In genomic region chr15:82814806-82815205, GRCm38 (mm10) we compare ENCODE assay signal across 9 mouse cellular contexts. TPM values are rescaled to one million over a fixed set of nuclear protein-coding genes. Genes with fewer than 3 reads are reported as not detected.
DNase-seq lines count a peak whose midpoint lies in the region; ATAC-seq and TF ChIP-seq lines count a peak whose summit lies in the region.
"Had no signal": no experiment of that assay in that cellular context is flagged by ENCODE, and none has a peak within 500 bp of the region (broad histone marks: within the 10 kb centered on the region; RNA-seq: fewer than 3 reads in every experiment).

No protein-coding gene starts in this region.

- 73% methylated on average over 4 of the region's 4 CpGs for whole genome bisulfite sequencing in liver, embryonic 11.5 days
- WGBS in forebrain, embryonic 12.5 days, result 65% methylated on average over 4 of the region's 4 CpGs
- 69% methylated on average over 4 of the region's 4 CpGs for WGBS in liver, embryonic 12.5 days (ENCODE audit: insufficient replicate concordance)
- 71% methylated on average over 4 of the region's 4 CpGs for WGBS in neural tube, embryonic 11.5 days

- TF ChIP-seq CTCF in testis, adult 2 months (IDR thresholded peaks at IDR 0.05; ENCODE audit: control insufficient read depth, insufficient read depth, insufficient replicate concordance, low read depth, low read length), result peak; percentile 54; the same call in 1 of the 2 replicates

- no peak overlapping the region for H3K9ac ChIP-seq in liver, embryonic 11.5 days (ENCODE audit: low read depth, low read length)
- no peak overlapping the region for H3K9ac ChIP-seq in forebrain, embryonic 12.5 days
- H3K9ac ChIP-seq in liver, embryonic 12.5 days, result no peak overlapping the region
- no peak overlapping the region for H3K9ac ChIP-seq in neural tube, embryonic 11.5 days (ENCODE audit: low read length)

- ATAC-seq in liver, embryonic 11.5 days (replicated peaks; ENCODE audit: low FRiP score), result no peak
- 0 out of 2 replicates have a peak, but pooled peaks have one; percentile 41 for ATAC-seq in forebrain, embryonic 12.5 days (ENCODE audit: low FRiP score)
- ATAC-seq in liver, embryonic 12.5 days, result 0 out of 2 replicates have a peak, but pooled peaks have one; percentile 27
- ATAC-seq in neural tube, embryonic 11.5 days (ENCODE audit: insufficient read depth, low FRiP score, low TSS enrichment), result no peak

- no peak overlapping the region for H3K27ac ChIP-seq in liver, embryonic 11.5 days (ENCODE audit: low read depth, low read length)
- H3K27ac ChIP-seq in forebrain, embryonic 12.5 days, result no peak overlapping the region
- H3K27ac ChIP-seq in liver, embryonic 12.5 days, result no peak overlapping the region
- no peak overlapping the region for H3K27ac ChIP-seq in neural tube, embryonic 11.5 days (ENCODE audit: low read depth, low read length)
- H3K27ac ChIP-seq in testis, adult 2 months (ENCODE audit: control insufficient read depth, insufficient read depth, low read depth, low read length), result no peak overlapping the region

- peak; percentile 54 for DNase-seq in liver
- DNase-seq in liver, embryonic 11.5 days (ENCODE audit: low spot score), result no peak
- DNase-seq in brain, adult 2 months (ENCODE audit: low read depth, low spot score), result peak; percentile 81
- peak; percentile 70 for DNase-seq in induced T-regulatory cell, adult 2 months (ENCODE audit: low read depth)
- peak; percentile 72 for DNase-seq in neural tube, embryonic 11.5 days (ENCODE audit: low spot score)

- no peaks in the 10 kb centered on the region for H3K9me3 ChIP-seq in liver, embryonic 11.5 days (ENCODE audit: control insufficient read depth, low read length)
- no peaks in the 10 kb centered on the region for H3K9me3 ChIP-seq in forebrain, embryonic 12.5 days
- no peaks in the 10 kb centered on the region for H3K9me3 ChIP-seq in liver, embryonic 12.5 days (replicated peaks)
- no peaks in the 10 kb centered on the region for H3K9me3 ChIP-seq in neural tube, embryonic 11.5 days (ENCODE audit: control insufficient read depth, low read length)

- H3K4me1 ChIP-seq in liver, embryonic 11.5 days (replicated peaks; ENCODE audit: control insufficient read depth, insufficient read depth, low read length), result peaks cover 10% of the 10 kb centered on the region
- H3K4me1 ChIP-seq in forebrain, embryonic 12.5 days, result peaks cover 2% of the 10 kb centered on the region
- H3K4me1 ChIP-seq in liver, embryonic 12.5 days, result peaks cover 21% of the 10 kb centered on the region
- H3K4me1 ChIP-seq in neural tube, embryonic 11.5 days (ENCODE audit: control insufficient read depth, insufficient read depth, low read length), result no peaks in the 10 kb centered on the region; the same call in 1 of the 2 replicates
- H3K4me1 ChIP-seq in testis, adult 2 months (ENCODE audit: control insufficient read depth, insufficient read depth, low read length), result no peaks in the 10 kb centered on the region

- H3K4me3 ChIP-seq in liver, embryonic 11.5 days (ENCODE audit: low read depth, low read length), result no peak overlapping the region
- H3K4me3 ChIP-seq in forebrain, embryonic 12.5 days (replicated peaks), result no peak overlapping the region
- no peak overlapping the region for H3K4me3 ChIP-seq in liver, embryonic 12.5 days
- no peak overlapping the region for H3K4me3 ChIP-seq in neural tube, embryonic 11.5 days (ENCODE audit: low read depth, low read length)
- no peak overlapping the region for H3K4me3 ChIP-seq in testis, adult 2 months (ENCODE audit: control insufficient read depth, low read depth, low read length)

- TF ChIP-seq POLR2A in testis, adult 2 months (IDR thresholded peaks at IDR 0.05; ENCODE audit: control insufficient read depth, low read depth, low read length), result no peak

- no peaks in the 10 kb centered on the region for H3K27me3 ChIP-seq in liver, embryonic 11.5 days (replicated peaks; ENCODE audit: control insufficient read depth, insufficient read depth, low read length)
- no peaks in the 10 kb centered on the region for H3K27me3 ChIP-seq in forebrain, embryonic 12.5 days
- no peaks in the 10 kb centered on the region for H3K27me3 ChIP-seq in liver, embryonic 12.5 days (replicated peaks)
- H3K27me3 ChIP-seq in neural tube, embryonic 11.5 days (ENCODE audit: control insufficient read depth, insufficient read depth, low read length), result no peaks in the 10 kb centered on the region
- no peaks in the 10 kb centered on the region for H3K27me3 ChIP-seq in testis, adult 2 months (ENCODE audit: control insufficient read depth, insufficient read depth, low read length)

- 0 out of 2 replicates have a peak, but pooled peaks cover 2% of the 10 kb centered on the region for H3K36me3 ChIP-seq in liver, embryonic 11.5 days (ENCODE audit: control insufficient read depth, insufficient read depth, low read length)
- peaks cover 27% of the 10 kb centered on the region for H3K36me3 ChIP-seq in forebrain, embryonic 12.5 days (replicated peaks)
- peaks cover 58% of the 10 kb centered on the region for H3K36me3 ChIP-seq in liver, embryonic 12.5 days
- no peaks in the 10 kb centered on the region for H3K36me3 ChIP-seq in neural tube, embryonic 11.5 days (ENCODE audit: control insufficient read depth, insufficient read depth, low read length)
- no peaks in the 10 kb centered on the region; the same call in 1 of the 2 replicates for H3K36me3 ChIP-seq in testis, adult 2 months (ENCODE audit: control insufficient read depth, insufficient read depth, low read length)

- no peak overlapping the region for H3K4me2 ChIP-seq in liver, embryonic 11.5 days
- no peak overlapping the region for H3K4me2 ChIP-seq in forebrain, embryonic 12.5 days
- no peak overlapping the region for H3K4me2 ChIP-seq in liver, embryonic 12.5 days
- no peak overlapping the region for H3K4me2 ChIP-seq in neural tube, embryonic 11.5 days (ENCODE audit: low read depth)

RNA-seq across cellular contexts. Expression of gene Cyp2d26, which starts 20.7 kb away (rescaled TPM):
- 0.62 and 1.3 TPM in 2 replicates for polyA plus RNA-seq in liver, embryonic 11.5 days (2014; fragmentation: Nextera tagmentation; extraction: Ambion mirVana)
- polyA plus RNA-seq in forebrain, embryonic 12.5 days (2016; fragmentation: Nextera tagmentation; extraction: Ambion mirVana), result not detected in 2 replicates
- polyA plus RNA-seq in liver, embryonic 12.5 days (2016; fragmentation: Nextera tagmentation; extraction: Ambion mirVana), result 2.7 and 3.9 TPM in 2 replicates
- not detected in 2 replicates for polyA plus RNA-seq in neural tube, embryonic 11.5 days (2014; fragmentation: Nextera tagmentation; extraction: Ambion mirVana)
- polyA plus RNA-seq in testis, adult 2 months (2012; rRNA removed), result 28.8 and 33.4 TPM in 2 replicates
- polyA plus RNA-seq: neural tube, embryonic 14.5 days had no signal

RNA-seq across cellular contexts. Expression of gene Cyp2d40, which starts 50.8 kb away (rescaled TPM):
- not detected in 2 replicates for polyA plus RNA-seq in liver, embryonic 11.5 days (2014; fragmentation: Nextera tagmentation; extraction: Ambion mirVana)
- polyA plus RNA-seq in forebrain, embryonic 12.5 days (2016; fragmentation: Nextera tagmentation; extraction: Ambion mirVana), result not detected in 2 replicates
- polyA plus RNA-seq in liver, embryonic 12.5 days (2016; fragmentation: Nextera tagmentation; extraction: Ambion mirVana), result not detected in 2 replicates
- not detected in 2 replicates for polyA plus RNA-seq in neural tube, embryonic 11.5 days (2014; fragmentation: Nextera tagmentation; extraction: Ambion mirVana)
- not detected in 2 replicates for polyA plus RNA-seq in testis, adult 2 months (2012; rRNA removed)
- polyA plus RNA-seq: neural tube, embryonic 14.5 days had no signal

Comparison
In these comparisons a context has a peak if more than half of its experiments do, and no peak if none do; other contexts are left out.
1. ATAC-seq: peak in forebrain, embryonic 12.5 days (single experiment) and liver, embryonic 12.5 days (single experiment); none in liver, embryonic 11.5 days (single experiment) and neural tube, embryonic 11.5 days (single experiment).